Mouse (Mus musculus) liver, adult 2 months (tissue): Measurements from ENCODE around the gene Dnase1.

Experiments
- CTCF ChIP-seq: fragments of 200-500 bp; IDR thresholded peaks from 2 replicates; pipeline ENCODE4 v1.5.1; 2011; ENCODE audit warnings: low read depth, low read length, control low read depth
- POLR2A ChIP-seq: fragments of 200-500 bp; IDR thresholded peaks from 2 replicates; pipeline ENCODE4 v1.6.1; 2011; ENCODE audit warnings: low read length, control low read depth; ENCODE audit not compliant: insufficient read depth; ENCODE audit errors: extremely low read depth

- TF ChIP-seq CTCF, result no peak
- TF ChIP-seq POLR2A, result no peak
Measured at GRCm38 (mm10) chr16:4034476-4034875, 2.3 kb upstream of the Dnase1 start.
